Mouse (Mus musculus): ENCODE measurements at regions not wholly inside any gene's neighbourhood (a gene's known extent, or its start where the extent isn't known, plus 50 kb on each side); places are given as distances from the start of the nearest gene placed in this dataset.

GRCm38 (mm10) chr4:148734061-148734460, 70.2 kb upstream of the Casz1 start:
- TF ChIP-seq CTCF (IDR thresholded peaks at IDR 0.05; ENCODE audit: low read depth, low read length) (no peak), POLR2A (IDR thresholded peaks at IDR 0.05; ENCODE audit: extremely low read depth, insufficient read depth, low read length) (no peak)

All from liver, adult 2 months (tissue).